Mouse (Mus musculus) erythroblast, adult 5-6 weeks (primary cell): Measurements from ENCODE around the gene Npff. TPM values are rescaled to one million over a fixed set of nuclear protein-coding genes. Genes with fewer than 3 reads are reported as not detected.

Source experiments
- ATAC-seq: replicated peaks from 2 replicates; pipeline ENCODE4 v1.8.0; 2016; ENCODE audit warnings: moderate number of reproducible peaks, mild to moderate bottlenecking, moderate TSS enrichment, inconsistent platforms; ENCODE audit not compliant: poor library complexity, low FRiP score, severe bottlenecking
- total RNA-seq, 2 experiments: library from RNA; stranded (forward) in 1 of 2; stranded (reverse) in 1 of 2; fragments of 150-400 nt in 1 of 2; fragments of 200-764, 138-1000 nt in 1 of 2; gene quantifications; 2 replicates each; pipeline versions ENCODE4 v1.2.3 to v1.2.4; 2015 to 2017; ENCODE audit warnings: low replicate concordance in 2 of 2

Gene Npff
- total RNA-seq (2015; ENCODE audit: low replicate concordance), result 4.6 TPM in 1 of 2 replicates, not detected in the other
- 5.9 TPM in 1 of 2 replicates, not detected in the other for total RNA-seq (2017; ENCODE audit: low replicate concordance)

- peak; percentile 76 for ATAC-seq
Measured at GRCm38 (mm10) chr15:102524892-102525485, at the start of gene Npff. Npff (minus strand) TSS chr15:102524942.

- ATAC-seq, result no peak
Measured at GRCm38 (mm10) chr15:102572081-102572480, 47.3 kb upstream of the Npff start.

- ATAC-seq, result no peak
Measured at GRCm38 (mm10) chr15:102567849-102568248, 43.1 kb upstream of the Npff start.

- no peak for ATAC-seq
Measured at GRCm38 (mm10) chr15:102563681-102564080, 38.9 kb upstream of the Npff start.

- ATAC-seq, result no peak
Measured at GRCm38 (mm10) chr15:102563061-102563460, 38.3 kb upstream of the Npff start.

GRCm38 (mm10) chr15:102562491-102562890, 37.7 kb upstream of the Npff start:
- no peak for ATAC-seq

GRCm38 (mm10) chr15:102557580-102557979, 32.8 kb upstream of the Npff start:
- ATAC-seq, result no peak

- ATAC-seq, result no peak
Measured at GRCm38 (mm10) chr15:102555581-102555980, 30.8 kb upstream of the Npff start.

- ATAC-seq, result no peak
Measured at GRCm38 (mm10) chr15:102552599-102552998, 27.9 kb upstream of the Npff start.

- no peak for ATAC-seq
Measured at GRCm38 (mm10) chr15:102547478-102547877, 22.7 kb upstream of the Npff start.

- ATAC-seq, result no peak
Measured at GRCm38 (mm10) chr15:102546677-102547427, 22.1 kb upstream of the Npff start.

- ATAC-seq, result no peak
Measured at GRCm38 (mm10) chr15:102546246-102546645, 21.5 kb upstream of the Npff start.

- no peak for ATAC-seq
Measured at GRCm38 (mm10) chr15:102544801-102545200, 20.1 kb upstream of the Npff start.

GRCm38 (mm10) chr15:102533926-102534325, 9.2 kb upstream of the Npff start:
- ATAC-seq, result no peak

- no peak for ATAC-seq
Measured at GRCm38 (mm10) chr15:102532106-102532900, 7.6 kb upstream of the Npff start.

GRCm38 (mm10) chr15:102531586-102531985, 6.8 kb upstream of the Npff start:
- no peak for ATAC-seq

- no peak for ATAC-seq
Measured at GRCm38 (mm10) chr15:102530566-102530965, 5.8 kb upstream of the Npff start.

GRCm38 (mm10) chr15:102528396-102528795, 3.7 kb upstream of the Npff start:
- ATAC-seq, result no peak

GRCm38 (mm10) chr15:102527936-102528335, 3.2 kb upstream of the Npff start:
- ATAC-seq, result no peak
